Mouse (Mus musculus): ENCODE data around the gene Dis3l.

DNA sequence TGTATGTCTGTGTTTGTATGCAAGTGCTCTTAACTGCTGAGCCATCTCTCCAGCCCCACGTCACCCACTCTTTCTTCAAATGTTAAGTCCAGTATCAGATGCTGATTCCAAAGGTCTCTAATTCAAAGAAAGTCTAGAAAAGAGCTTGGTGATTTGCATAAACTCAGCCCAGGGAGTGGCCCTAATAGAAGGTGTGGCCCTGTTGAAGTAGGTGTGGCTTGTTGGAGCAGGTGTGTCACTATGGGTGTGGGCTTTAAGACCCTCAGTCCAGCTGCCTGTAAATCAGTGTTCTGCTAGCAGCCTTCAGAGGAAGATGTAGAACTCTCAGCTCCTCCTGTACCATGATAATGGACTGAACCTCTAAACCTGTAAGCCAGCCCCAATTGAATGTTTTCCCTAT is 73.9 kb downstream of the Dis3l start:
- TF ChIP-seq POLR2A (IDR thresholded peaks at IDR 0.05; ENCODE audit: low read depth, low read length) (no peak), CTCF (IDR thresholded peaks at IDR 0.05; ENCODE audit: extremely low read depth, insufficient read depth, insufficient read length, insufficient replicate concordance) (no peak)
